ENCODE assay signal across 9 mouse cellular contexts in the genomic region with DNA sequence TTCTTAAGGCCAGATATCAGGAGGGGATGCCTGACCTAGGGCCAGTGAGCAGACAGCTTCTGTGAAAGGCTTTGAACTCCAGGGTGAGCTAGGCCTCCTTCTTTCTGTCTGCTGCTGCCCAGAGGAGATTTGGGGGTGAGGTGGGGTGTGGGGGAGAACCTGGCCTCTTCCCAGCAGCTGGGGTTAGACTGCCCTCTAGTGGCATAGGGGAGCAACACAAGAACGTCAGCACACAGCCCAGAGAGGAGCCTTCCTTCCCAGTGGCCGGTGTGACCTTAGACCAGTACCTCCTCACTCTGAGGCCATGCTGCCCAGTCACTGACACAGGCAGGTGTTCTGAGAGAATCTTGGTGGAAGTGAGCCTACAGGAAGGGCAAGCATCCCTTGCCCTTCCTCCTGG. TPM values are rescaled to one million over a fixed set of nuclear protein-coding genes. Genes with fewer than 3 reads are reported as not detected.
DNase-seq lines count a peak whose midpoint lies in the region; ATAC-seq and TF ChIP-seq lines count a peak whose summit lies in the region.
"Had no signal": no experiment of that assay in that cellular context is flagged by ENCODE, and none has a peak within 500 bp of the region (broad histone marks: within the 10 kb centered on the region; RNA-seq: fewer than 3 reads in every experiment).

No protein-coding gene starts in this region.

- no peaks in the 10 kb centered on the region for H3K9me3 ChIP-seq in kidney, embryonic 14.5 days (ENCODE audit: control insufficient read depth, low read length)

- no peak for TF ChIP-seq EP300 in heart, adult 2 months (IDR thresholded peaks at IDR 0.05; ENCODE audit: insufficient read depth, low read depth, low read length)

- no peak overlapping the region for H3K27ac ChIP-seq in heart, adult 2 months
- H3K27ac ChIP-seq in kidney, embryonic 14.5 days (ENCODE audit: low read depth, low read length) = no peak overlapping the region

- no peak for TF ChIP-seq POLR2A in heart, adult 2 months (IDR thresholded peaks at IDR 0.05; ENCODE audit: insufficient read depth, low read depth, low read length)

- intact Hi-C loops in heart, adult 2 months (cut with DNase I) = loop anchor here (1.0 to 5.0 kb wide), 2 partner anchors 156 to 232 kb away; no protein-coding TSS in a partner anchor

- H3K4me3 ChIP-seq in heart, adult 2 months = no peak overlapping the region
- no peak overlapping the region for H3K4me3 ChIP-seq in kidney, embryonic 14.5 days (ENCODE audit: low read length)

- 0 out of 2 replicates have a peak, but pooled peaks have one; percentile 29 for ATAC-seq in kidney, embryonic 14.5 days (ENCODE audit: low FRiP score, low TSS enrichment)

- peak; percentile 79 for TF ChIP-seq CTCF in heart, adult 2 months (IDR thresholded peaks at IDR 0.05)

- H3K36me3 ChIP-seq in heart, adult 2 months (ENCODE audit: control insufficient read depth, insufficient read depth, low read length) = no peaks in the 10 kb centered on the region
- H3K36me3 ChIP-seq in kidney, embryonic 14.5 days (ENCODE audit: control insufficient read depth, insufficient read depth, low read length) = no peaks in the 10 kb centered on the region

- H3K4me1 ChIP-seq in heart, adult 2 months (ENCODE audit: control insufficient read depth, insufficient read depth, low read length) = no peaks in the 10 kb centered on the region
- H3K4me1 ChIP-seq in kidney, embryonic 14.5 days (ENCODE audit: control insufficient read depth, insufficient read depth, low read length) = no peaks in the 10 kb centered on the region

- H3K4me2 ChIP-seq in kidney, embryonic 14.5 days (replicated peaks; ENCODE audit: low read depth, low read length) = no peak overlapping the region

- H3K79me2 ChIP-seq in heart, adult 2 months (replicated peaks; ENCODE audit: control insufficient read depth, insufficient read depth, low read length) = no peaks in the 10 kb centered on the region

- peaks cover 14% of the 10 kb centered on the region for H3K27me3 ChIP-seq in heart, adult 2 months (ENCODE audit: control insufficient read depth, insufficient read depth, low read length)
- H3K27me3 ChIP-seq in kidney, embryonic 14.5 days (ENCODE audit: control insufficient read depth, insufficient read depth, low read length) = peaks cover 55% of the 10 kb centered on the region

- no peak overlapping the region for H3K9ac ChIP-seq in heart, adult 2 months (ENCODE audit: low read depth, low read length)
- H3K9ac ChIP-seq in kidney, embryonic 14.5 days (ENCODE audit: low read depth, low read length) = no peak overlapping the region

- 15% methylated on average over 2 of the region's 2 CpGs for WGBS in heart, adult 2 months
- WGBS in kidney, embryonic 14.5 days = 8% methylated on average over 2 of the region's 2 CpGs

- peak in 1 of 2 experiments; percentile 55 for DNase-seq in heart, adult 2 months
- no peak for DNase-seq in heart, adult 11 months
- peak; percentile 28 for DNase-seq in urinary bladder, postnatal 25 days (ENCODE audit: low spot score)
- no peak for DNase-seq in urinary bladder, postnatal 4 days (ENCODE audit: low spot score in 2 of 2)
- DNase-seq in cerebellum, postnatal 14 days = peak; percentile 77 to 82
- peak; percentile 73 for DNase-seq in mesoderm, embryonic 11.5 days (ENCODE audit: low read depth, low spot score)
- DNase-seq in thymus, postnatal 25 days = peak; percentile 57

RNA-seq across cellular contexts. Expression of a gene that starts 10.4 kb away (rescaled TPM):
- total RNA-seq in heart, adult 2 months (2021) = not detected
- polyA plus RNA-seq in heart, adult 2 months (2012; rRNA removed) = 0.20 TPM in 1 of 2 replicates, not detected in the other
- polyA plus RNA-seq in kidney, embryonic 14.5 days (2014; fragmentation: Nextera tagmentation; extraction: Ambion mirVana) = 2.2 and 3.7 TPM in 2 replicates

RNA-seq across cellular contexts. Expression of a gene that starts 42.9 kb away (rescaled TPM):
- under 1 TPM; 0.26 to 0.27 TPM for total RNA-seq in heart, adult 2 months (2021)
- polyA plus RNA-seq in heart, adult 2 months (2012; rRNA removed) = 0.23 TPM in 1 of 2 replicates, not detected in the other
- polyA plus RNA-seq in kidney, embryonic 14.5 days (2014; fragmentation: Nextera tagmentation; extraction: Ambion mirVana) = 0.79 TPM in 1 of 2 replicates, not detected in the other
- polyA plus RNA-seq: large intestine, adult 2 months had no signal

RNA-seq across cellular contexts. Expression of a gene that starts 52.7 kb away (rescaled TPM):
- total RNA-seq in heart, adult 2 months (2021) = 1 to 10 TPM; 5.1 to 8.6 TPM
- polyA plus RNA-seq in heart, adult 2 months (2012; rRNA removed) = 4.8 and 8.7 TPM in 2 replicates
- polyA plus RNA-seq in kidney, embryonic 14.5 days (2014; fragmentation: Nextera tagmentation; extraction: Ambion mirVana) = 15.4 and 20.0 TPM in 2 replicates

RNA-seq across cellular contexts. Expression of a gene that starts 52.8 kb away (rescaled TPM):
- total RNA-seq in heart, adult 2 months (2021) = 100 to 1,000 TPM; 169 to 172 TPM
- 124 and 183 TPM in 2 replicates for polyA plus RNA-seq in heart, adult 2 months (2012; rRNA removed)
- polyA plus RNA-seq in kidney, embryonic 14.5 days (2014; fragmentation: Nextera tagmentation; extraction: Ambion mirVana) = 603 and 679 TPM in 2 replicates

Comparison
In these comparisons a context has a peak if more than half of its experiments do, and no peak if none do; other contexts are left out.
1. DNase-seq: peak in urinary bladder, postnatal 25 days (single experiment), cerebellum, postnatal 14 days (2 of 2), mesoderm, embryonic 11.5 days (single experiment) and thymus, postnatal 25 days (single experiment); none in heart, adult 11 months (single experiment) and urinary bladder, postnatal 4 days (0 of 2).